Mouse (Mus musculus) stomach, embryonic 15.5 days (tissue): ENCODE measurements at regions not wholly inside any gene's neighbourhood (a gene's known extent, or its start where the extent isn't known, plus 50 kb on each side); places are given as distances from the start of the nearest gene placed in this dataset.

ENCODE experiments used
- ATAC-seq: fragments of 200-750 bp; cut with Nextera tagmentation; 2 replicates; pipeline ENCODE4 v1.8.0; 2017; ENCODE audit warnings: low read depth, moderate number of reproducible peaks, moderate TSS enrichment; ENCODE audit not compliant: insufficient read depth, low FRiP score
- H3K27ac ChIP-seq: fragments of 300-500 bp; sonication (generic); 2 replicates; pipeline ENCODE4 v1.5.1; 2015; ENCODE audit warnings: mild to moderate bottlenecking, inconsistent platforms
- H3K27me3 ChIP-seq: fragments of 300-500 bp; sonication (generic); replicated peaks from 2 replicates; pipeline ENCODE4 v1.6.1; 2015; ENCODE audit warnings: inconsistent platforms
- H3K36me3 ChIP-seq: fragments of 300-500 bp; sonication (generic); 2 replicates; pipeline ENCODE4 v1.6.1; 2015; ENCODE audit warnings: inconsistent platforms
- H3K4me1 ChIP-seq: fragments of 300-500 bp; sonication (generic); 2 replicates; pipeline ENCODE4 v1.6.1; 2015; ENCODE audit warnings: inconsistent platforms
- H3K4me2 ChIP-seq: fragments of 300-500 bp; sonication (generic); 2 replicates; pipeline ENCODE4 v1.6.1; 2015; ENCODE audit warnings: mild to moderate bottlenecking, inconsistent platforms
- H3K4me3 ChIP-seq: fragments of 300-500 bp; sonication (generic); replicated peaks from 2 replicates; pipeline ENCODE4 v1.5.1; 2015; ENCODE audit warnings: inconsistent platforms
- H3K9ac ChIP-seq: fragments of 300-500 bp; sonication (generic); 2 replicates; pipeline ENCODE4 v1.6.1; 2015; ENCODE audit warnings: inconsistent platforms
- H3K9me3 ChIP-seq: fragments of 300-500 bp; sonication (generic); 2 replicates; pipeline ENCODE4 v1.6.1; 2016; ENCODE audit warnings: inconsistent platforms
- WGBS: fragments of 180-500 bp; shearing (Covaris S2); methylation state at CpG from one replicate; pipeline ENCODE4 v1.1.7; 2015; 5-methylcytosine and 5-hydroxymethylcytosine counted together

GRCm38 (mm10) chr4:31648631-31649368 is 315.1 kb upstream of the Map3k7 start:
- WGBS, result 83% methylated on average over 8 of the region's 8 CpGs
- Histone ChIP-seq H3K4me1 (no peaks in the 10 kb centered on the region), H3K36me3 (no peaks in the 10 kb centered on the region), H3K9ac (no peak overlapping the region), H3K27ac (no peak overlapping the region), H3K9me3 (no peaks in the 10 kb centered on the region), H3K4me2 (no peak overlapping the region), H3K27me3 (no peaks in the 10 kb centered on the region), H3K4me3 (no peak overlapping the region)
- no peak for ATAC-seq

DNA sequence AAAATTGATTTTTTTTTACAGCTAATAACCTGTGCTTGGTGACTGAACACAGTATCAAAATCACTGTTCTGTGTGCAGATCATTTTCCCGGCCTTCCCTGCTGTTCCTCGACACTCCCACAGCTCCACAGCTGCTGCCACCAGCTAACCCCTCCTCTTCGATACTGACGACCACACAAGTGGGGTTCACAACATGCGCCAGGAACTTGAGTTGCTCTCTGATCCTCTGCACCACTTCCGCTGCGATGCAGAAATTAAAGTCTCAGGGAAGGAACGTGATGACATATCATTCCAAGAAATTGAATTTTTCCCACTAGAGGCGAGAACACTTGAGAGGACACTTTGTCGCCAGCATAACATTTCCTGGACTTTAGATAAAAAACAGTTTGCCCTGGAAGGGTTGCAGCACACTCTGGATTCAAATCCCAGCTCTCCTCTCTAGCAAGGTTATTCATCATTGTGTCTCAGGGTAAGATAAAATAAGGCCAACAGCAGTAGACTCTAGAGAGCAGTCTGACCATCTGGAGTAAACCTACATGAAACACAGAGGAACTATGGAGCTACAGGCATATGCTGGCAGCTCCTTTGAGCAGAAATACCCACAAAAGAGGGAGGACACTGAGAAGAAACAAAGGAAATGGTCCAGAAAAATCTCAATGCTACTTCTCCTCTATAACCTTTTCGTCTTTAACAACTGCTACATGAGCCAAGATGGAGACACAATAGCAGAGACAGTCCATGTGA is 308.4 kb upstream of the Map3k7 start:
- H3K36me3 ChIP-seq, result no peaks in the 10 kb centered on the region
- H3K9ac ChIP-seq, result no peak overlapping the region
- no peak overlapping the region for H3K4me2 ChIP-seq
- 56% methylated on average over 11 of the region's 11 CpGs for WGBS
- H3K27me3 ChIP-seq, result no peaks in the 10 kb centered on the region
- H3K9me3 ChIP-seq, result no peaks in the 10 kb centered on the region
- H3K27ac ChIP-seq, result no peak overlapping the region
- no peak overlapping the region for H3K4me3 ChIP-seq
- no peak for ATAC-seq
- no peaks in the 10 kb centered on the region for H3K4me1 ChIP-seq

- Histone ChIP-seq H3K4me2 (no peak overlapping the region), H3K9me3 (no peaks in the 10 kb centered on the region), H3K4me3 (no peak overlapping the region), H3K27ac (no peak overlapping the region), H3K4me1 (no peaks in the 10 kb centered on the region), H3K36me3 (no peaks in the 10 kb centered on the region), H3K27me3 (no peaks in the 10 kb centered on the region), H3K9ac (no peak overlapping the region)
- ATAC-seq, result no peak
- 90% methylated on average over 8 of the region's 8 CpGs for WGBS
These were observed 307.8 kb upstream of the Map3k7 start for GRCm38 (mm10) chr4:31656111-31656510.

- Histone ChIP-seq H3K4me2 (no peak overlapping the region), H3K27ac (no peak overlapping the region), H3K4me1 (no peaks in the 10 kb centered on the region), H3K9ac (no peak overlapping the region), H3K4me3 (no peak overlapping the region), H3K27me3 (no peaks in the 10 kb centered on the region), H3K9me3 (no peaks in the 10 kb centered on the region), H3K36me3 (no peaks in the 10 kb centered on the region)
- no peak for ATAC-seq
- 57% methylated on average over 5 of the region's 5 CpGs for WGBS
These were observed 305.1 kb upstream of the Map3k7 start for GRCm38 (mm10) chr4:31658820-31659219.

GRCm38 (mm10) chr4:31660896-31661295 is 303.0 kb upstream of the Map3k7 start:
- no peak overlapping the region for H3K4me3 ChIP-seq
- H3K9ac ChIP-seq, result no peak overlapping the region
- WGBS, result 40% methylated on average over 4 of the region's 4 CpGs
- H3K36me3 ChIP-seq, result no peaks in the 10 kb centered on the region
- no peaks in the 10 kb centered on the region for H3K9me3 ChIP-seq
- H3K4me2 ChIP-seq, result no peak overlapping the region
- H3K27ac ChIP-seq, result no peak overlapping the region
- H3K4me1 ChIP-seq, result no peaks in the 10 kb centered on the region
- no peaks in the 10 kb centered on the region for H3K27me3 ChIP-seq
- no peak for ATAC-seq

GRCm38 (mm10) chr4:31671530-31672170 is 292.2 kb upstream of the Map3k7 start:
- ATAC-seq, result no peak
- H3K4me2 ChIP-seq, result no peak overlapping the region
- no peaks in the 10 kb centered on the region for H3K9me3 ChIP-seq
- no peak overlapping the region for H3K4me3 ChIP-seq
- no peak overlapping the region for H3K9ac ChIP-seq
- H3K27ac ChIP-seq, result no peak overlapping the region
- no peaks in the 10 kb centered on the region for H3K27me3 ChIP-seq
- no peaks in the 10 kb centered on the region for H3K36me3 ChIP-seq
- WGBS, result 65% methylated on average over 6 of the region's 6 CpGs
- H3K4me1 ChIP-seq, result no peaks in the 10 kb centered on the region

GRCm38 (mm10) chr4:31672171-31672841 is 291.6 kb upstream of the Map3k7 start:
- ATAC-seq, result no peak
- Histone ChIP-seq H3K36me3 (no peaks in the 10 kb centered on the region), H3K4me2 (no peak overlapping the region), H3K27ac (no peak overlapping the region), H3K9me3 (no peaks in the 10 kb centered on the region), H3K4me1 (no peaks in the 10 kb centered on the region), H3K9ac (no peak overlapping the region), H3K27me3 (no peaks in the 10 kb centered on the region), H3K4me3 (no peak overlapping the region)
- WGBS, result 68% methylated on average over 9 of the region's 9 CpGs

- 78% methylated on average over 2 of the region's 2 CpGs for WGBS
- Histone ChIP-seq H3K27me3 (no peaks in the 10 kb centered on the region), H3K4me1 (no peaks in the 10 kb centered on the region), H3K27ac (no peak overlapping the region), H3K9ac (no peak overlapping the region), H3K36me3 (no peaks in the 10 kb centered on the region), H3K4me3 (no peak overlapping the region), H3K9me3 (no peaks in the 10 kb centered on the region), H3K4me2 (no peak overlapping the region)
- no peak for ATAC-seq
These were observed 291.1 kb upstream of the Map3k7 start for GRCm38 (mm10) chr4:31672842-31673171.

- no peak for ATAC-seq
- 81% methylated on average over 13 of the region's 13 CpGs for WGBS
These were observed 284.8 kb upstream of the Map3k7 start for GRCm38 (mm10) chr4:31679007-31679590.

DNA sequence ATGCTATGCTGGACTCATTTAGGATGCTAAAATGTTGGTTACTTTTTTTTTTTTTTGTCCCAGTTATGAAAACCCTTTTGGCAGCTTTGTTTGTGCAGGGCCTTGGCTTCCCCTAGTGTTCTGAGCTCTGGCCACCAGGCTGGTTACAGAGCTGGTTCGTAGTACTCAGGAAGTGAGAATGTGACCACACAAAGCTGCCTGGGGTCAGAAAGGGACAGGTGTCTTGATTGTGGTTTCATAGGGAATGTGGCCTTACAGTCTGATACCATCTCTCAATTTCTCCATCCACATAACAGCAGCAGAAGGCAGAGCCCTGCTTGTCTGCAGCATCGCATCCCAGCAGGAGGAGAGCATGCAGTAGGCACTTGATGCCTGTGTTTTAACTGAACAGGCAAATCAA is 282.9 kb upstream of the Map3k7 start:
- no peak overlapping the region for H3K9ac ChIP-seq
- no peak for ATAC-seq
- H3K4me2 ChIP-seq, result no peak overlapping the region
- H3K27ac ChIP-seq, result no peak overlapping the region
- no peak overlapping the region for H3K4me3 ChIP-seq
- no peaks in the 10 kb centered on the region for H3K36me3 ChIP-seq
- 83% methylated on average over 2 of the region's 2 CpGs for WGBS
- no peaks in the 10 kb centered on the region for H3K9me3 ChIP-seq
- no peaks in the 10 kb centered on the region for H3K4me1 ChIP-seq
- H3K27me3 ChIP-seq, result no peaks in the 10 kb centered on the region

More at GRCm38 (mm10) chr4:31679007-31679590, 284.8 kb upstream of the Map3k7 start:
- Histone ChIP-seq H3K9ac (no peak overlapping the region), H3K27me3 (no peaks in the 10 kb centered on the region), H3K36me3 (no peaks in the 10 kb centered on the region), H3K9me3 (no peaks in the 10 kb centered on the region), H3K4me1 (no peaks in the 10 kb centered on the region), H3K4me3 (no peak overlapping the region), H3K4me2 (no peak overlapping the region), H3K27ac (no peak overlapping the region)

GRCm38 (mm10) chr4:31689083-31689482 is 274.8 kb upstream of the Map3k7 start:
- no peak overlapping the region for H3K9ac ChIP-seq
- no peak overlapping the region for H3K4me3 ChIP-seq
- 85% methylated on average over 2 of the region's 2 CpGs for WGBS
- no peaks in the 10 kb centered on the region for H3K36me3 ChIP-seq
- no peaks in the 10 kb centered on the region for H3K9me3 ChIP-seq
- no peak overlapping the region for H3K27ac ChIP-seq
- ATAC-seq, result no peak
- H3K4me2 ChIP-seq, result no peak overlapping the region
- H3K27me3 ChIP-seq, result no peaks in the 10 kb centered on the region
- no peaks in the 10 kb centered on the region for H3K4me1 ChIP-seq
